Mouse (Mus musculus) ES-Bruce4 (cell line): ENCODE results near the gene Plekhh2. TPM values are rescaled to one million over a fixed set of nuclear protein-coding genes. Genes with fewer than 3 reads are reported as not detected.

Source experiments
- H3K27ac ChIP-seq: 2 replicates; pipeline ENCODE4 v1.5.1; 2012; ENCODE audit warnings: low read length, inconsistent platforms; ENCODE audit not compliant: insufficient read depth
- H3K27me3 ChIP-seq: 2 replicates; pipeline ENCODE4 v1.6.1; 2012; ENCODE audit warnings: mild to moderate bottlenecking, low read length, inconsistent platforms; ENCODE audit not compliant: control insufficient read depth, poor library complexity, insufficient read depth, severe bottlenecking
- H3K36me3 ChIP-seq: 2 replicates; pipeline ENCODE4 v1.6.1; 2012; ENCODE audit warnings: inconsistent platforms, mild to moderate bottlenecking, low read length, moderate library complexity; ENCODE audit not compliant: control insufficient read depth, poor library complexity, insufficient read depth, severe bottlenecking
- H3K4me1 ChIP-seq: one replicate; pipeline ENCODE4 v1.8.1; 2011; ENCODE audit warnings: low read length; ENCODE audit not compliant: control insufficient read depth, insufficient read depth
- H3K4me3 ChIP-seq: 2 replicates; pipeline ENCODE4 v1.5.1; 2011; ENCODE audit warnings: low read depth, mild to moderate bottlenecking, low read length
- H3K9ac ChIP-seq: 2 replicates; pipeline ENCODE4 v1.6.1; 2012; ENCODE audit warnings: low read depth, mild to moderate bottlenecking, inconsistent platforms; ENCODE audit not compliant: poor library complexity, severe bottlenecking
- H3K9me3 ChIP-seq: replicated peaks from 2 replicates; pipeline ENCODE4 v1.6.1; 2012; ENCODE audit warnings: mild to moderate bottlenecking, low read length, inconsistent platforms; ENCODE audit not compliant: control insufficient read depth, poor library complexity, insufficient read depth, severe bottlenecking
- CTCF ChIP-seq: IDR thresholded peaks from one replicate; pipeline ENCODE4 v1.8.1; 2011; ENCODE audit warnings: low read depth, low read length
- EP300 ChIP-seq: IDR thresholded peaks from 2 replicates; pipeline ENCODE4 v1.6.1; 2011; ENCODE audit warnings: low read depth, low read length; ENCODE audit not compliant: insufficient read depth
- POLR2A ChIP-seq: IDR thresholded peaks from one replicate; pipeline ENCODE4 v1.8.1; 2011; ENCODE audit warnings: low read length; ENCODE audit not compliant: insufficient read depth
- polyA plus RNA-seq: library from polyadenylated mRNA; stranded (reverse); fragments of >200 nt; gene quantifications from 2 replicates; pipeline ENCODE4 v1.2.4, GENCODE M21; 2011; ENCODE audit warnings: low read depth; ENCODE audit not compliant: missing spikeins, insufficient read depth, insufficient read length

The Plekhh2 gene
- polyA plus RNA-seq, 1 experiment: 10.5 TPM

DNA sequence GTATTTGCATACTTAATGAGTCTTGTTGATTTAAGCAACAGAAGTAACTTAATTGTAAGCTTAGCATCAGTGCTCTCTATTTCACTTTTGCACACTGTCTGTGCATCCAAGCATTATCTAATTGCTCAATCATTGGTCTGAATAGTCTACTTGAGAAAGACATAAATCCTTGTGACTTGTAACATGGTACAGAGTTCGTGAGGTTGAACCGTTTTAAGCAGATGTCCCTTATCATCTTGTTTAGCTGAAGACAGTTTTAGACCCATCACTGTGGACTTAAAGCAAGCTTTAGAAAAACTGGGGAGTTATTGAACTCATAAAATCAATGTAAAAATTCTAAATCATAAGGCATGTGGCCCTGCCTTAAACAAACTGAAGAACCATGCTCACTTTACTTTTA, 14.1 kb upstream of the Plekhh2 start:
- no peak overlapping the region for H3K9ac ChIP-seq
- H3K36me3 ChIP-seq: no peaks in the 10 kb centered on the region
- H3K4me1 ChIP-seq: no peaks in the 10 kb centered on the region
- TF ChIP-seq CTCF: no peak
- no peak for TF ChIP-seq POLR2A
- TF ChIP-seq EP300: no peak
- no peak overlapping the region for H3K27ac ChIP-seq
- no peaks in the 10 kb centered on the region for H3K27me3 ChIP-seq
- H3K9me3 ChIP-seq: no peaks in the 10 kb centered on the region
- no peak overlapping the region for H3K4me3 ChIP-seq

DNA sequence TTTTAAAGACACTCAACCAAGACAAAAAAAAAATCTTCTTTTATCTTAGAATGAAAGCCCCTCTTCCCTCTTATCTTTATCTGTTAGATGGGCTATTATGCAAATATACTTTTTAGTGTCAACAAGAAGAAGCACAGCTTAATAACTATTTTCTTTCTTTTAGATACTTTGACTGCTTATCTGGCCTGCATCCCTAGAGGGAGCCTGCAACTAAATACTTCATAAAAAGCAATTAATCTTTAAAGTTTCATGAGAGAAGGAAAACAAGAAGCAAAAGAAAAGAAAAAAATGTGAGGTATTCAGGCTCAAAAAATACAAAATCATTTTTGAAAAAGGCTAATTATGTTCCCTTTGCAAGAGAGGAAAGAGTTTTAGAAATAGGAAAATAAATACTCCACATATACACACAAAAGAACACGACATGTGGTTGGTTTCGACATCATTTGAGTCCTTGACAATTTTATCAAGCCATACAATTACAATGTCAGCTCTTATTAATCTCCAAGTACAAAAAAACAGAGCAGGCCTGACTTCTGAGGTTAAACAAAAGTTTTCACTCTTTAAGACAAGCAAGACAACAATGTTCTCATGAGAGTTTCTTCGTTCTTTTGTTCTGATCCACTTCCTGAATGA, 13.6 kb upstream of the Plekhh2 start:
- TF ChIP-seq POLR2A (no peak), CTCF (no peak), EP300 (no peak)
- H3K27me3 ChIP-seq: no peaks in the 10 kb centered on the region

DNA sequence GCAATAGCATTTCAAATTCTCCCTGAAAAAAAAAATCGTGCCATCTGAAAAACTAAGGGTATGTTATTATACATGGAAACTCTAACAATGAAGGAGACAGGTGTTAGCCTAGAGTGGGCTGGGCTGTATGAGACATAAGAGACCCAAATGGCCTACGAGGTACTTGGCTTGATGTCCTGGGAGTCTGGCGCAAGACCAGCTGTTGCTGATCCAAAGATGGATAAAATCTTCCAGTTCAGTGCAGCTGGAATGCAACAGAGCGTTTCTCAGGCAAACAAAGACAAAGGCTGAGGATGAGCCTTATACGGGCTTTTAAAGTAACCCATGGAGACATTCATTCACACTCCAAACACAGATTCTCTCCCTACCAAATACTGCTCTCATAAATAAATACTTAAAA, 13.1 kb upstream of the Plekhh2 start:
- Histone ChIP-seq H3K4me1 (peaks cover 2% of the 10 kb centered on the region), H3K9ac (no peak overlapping the region), H3K36me3 (no peaks in the 10 kb centered on the region), H3K9me3 (no peaks in the 10 kb centered on the region), H3K4me3 (no peak overlapping the region), H3K27ac (no peak overlapping the region), H3K27me3 (no peaks in the 10 kb centered on the region)
- TF ChIP-seq POLR2A (no peak), CTCF (no peak), EP300 (no peak)

More for the DNA sequence above, 13.6 kb upstream of the Plekhh2 start:
- H3K4me3 ChIP-seq: no peak overlapping the region
- H3K9ac ChIP-seq: no peak overlapping the region
- H3K36me3 ChIP-seq: no peaks in the 10 kb centered on the region
- H3K27ac ChIP-seq: no peak overlapping the region
- no peaks in the 10 kb centered on the region for H3K9me3 ChIP-seq
- H3K4me1 ChIP-seq: no peaks in the 10 kb centered on the region

DNA sequence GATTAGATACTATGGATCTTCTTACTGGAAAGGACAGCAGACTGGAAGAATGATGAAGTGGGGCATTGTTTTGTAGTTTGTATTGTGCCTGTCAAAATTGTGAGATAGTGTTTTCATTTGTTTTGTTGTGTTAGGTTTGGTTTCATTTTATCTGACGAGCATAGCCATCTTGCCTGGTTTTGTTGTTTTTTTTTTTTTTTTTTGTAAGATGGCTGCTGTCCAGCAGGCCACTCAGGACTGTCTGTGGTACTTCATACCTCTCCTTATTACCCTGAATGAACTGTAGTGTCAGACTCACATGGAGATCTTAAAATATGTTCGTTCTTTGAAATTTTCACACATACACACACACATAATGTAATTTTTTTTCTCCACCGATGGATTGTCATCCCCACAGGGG, 9.4 kb upstream of the Plekhh2 start:
- H3K4me1 ChIP-seq: peaks cover 2% of the 10 kb centered on the region
- TF ChIP-seq POLR2A: no peak
- no peak for TF ChIP-seq EP300
- no peak for TF ChIP-seq CTCF
- no peaks in the 10 kb centered on the region for H3K36me3 ChIP-seq
- H3K9me3 ChIP-seq: no peaks in the 10 kb centered on the region
- no peak overlapping the region for H3K9ac ChIP-seq
- H3K27me3 ChIP-seq: no peaks in the 10 kb centered on the region
- no peak overlapping the region for H3K27ac ChIP-seq
- no peak overlapping the region for H3K4me3 ChIP-seq

DNA sequence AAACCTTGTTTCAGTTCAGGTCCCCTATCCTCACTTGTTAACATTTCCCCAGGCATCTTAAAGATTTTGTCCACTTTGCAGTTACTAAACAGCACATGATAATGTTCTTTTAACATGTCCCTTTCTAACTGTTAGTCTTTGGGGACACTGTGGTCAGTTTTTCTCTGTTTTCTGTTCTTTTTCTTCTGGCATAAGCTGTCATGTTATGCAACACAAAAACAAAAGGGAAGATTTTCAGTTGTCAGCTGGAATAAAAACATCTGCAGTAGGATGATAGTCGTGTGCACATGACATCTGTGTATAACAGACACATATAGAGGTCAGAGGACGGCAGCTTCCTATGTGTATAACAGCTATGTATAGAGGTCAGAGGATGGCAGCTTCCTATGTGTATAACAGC, 5.8 kb upstream of the Plekhh2 start:
- no peak overlapping the region for H3K9ac ChIP-seq
- H3K27ac ChIP-seq: no peak overlapping the region
- H3K27me3 ChIP-seq: no peaks in the 10 kb centered on the region
- no peaks in the 10 kb centered on the region for H3K9me3 ChIP-seq
- no peak overlapping the region for H3K4me3 ChIP-seq
- TF ChIP-seq CTCF (no peak), POLR2A (no peak)
- H3K4me1 ChIP-seq: peaks cover 2% of the 10 kb centered on the region
- no peaks in the 10 kb centered on the region for H3K36me3 ChIP-seq

DNA sequence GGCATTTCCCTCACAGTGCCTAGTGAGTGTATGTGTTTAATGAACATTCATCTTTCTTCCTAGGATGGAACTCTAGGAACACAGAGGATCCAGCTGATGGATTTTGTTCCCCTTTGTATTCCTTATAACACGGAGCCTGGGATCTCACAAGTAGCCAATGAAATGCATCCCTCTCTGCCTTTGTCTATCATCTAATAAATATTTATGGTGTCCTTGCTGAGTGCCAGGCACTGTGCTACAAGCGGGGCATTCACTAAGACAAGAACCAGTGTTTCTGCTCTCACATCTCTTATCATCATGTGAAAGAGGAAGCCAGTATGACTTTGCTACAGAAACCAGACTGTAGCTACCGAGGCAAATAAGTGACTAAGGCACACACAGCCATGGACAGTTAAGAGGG, 3.0 kb upstream of the Plekhh2 start:
- Histone ChIP-seq H3K27me3 (no peaks in the 10 kb centered on the region), H3K4me1 (no peaks in the 10 kb centered on the region), H3K9me3 (no peaks in the 10 kb centered on the region), H3K9ac (no peak overlapping the region), H3K36me3 (no peaks in the 10 kb centered on the region), H3K27ac (no peak overlapping the region), H3K4me3 (no peak overlapping the region)
- TF ChIP-seq EP300: no peak
- no peak for TF ChIP-seq POLR2A
- no peak for TF ChIP-seq CTCF
